Mouse (Mus musculus): ENCODE results near the gene Cmtm2b. TPM values are rescaled to one million over a fixed set of nuclear protein-coding genes. Genes with fewer than 3 reads are reported as not detected.

Cmtm2b gene
- total RNA-seq, 2 experiments from 2014 or later = not detected

DNA sequence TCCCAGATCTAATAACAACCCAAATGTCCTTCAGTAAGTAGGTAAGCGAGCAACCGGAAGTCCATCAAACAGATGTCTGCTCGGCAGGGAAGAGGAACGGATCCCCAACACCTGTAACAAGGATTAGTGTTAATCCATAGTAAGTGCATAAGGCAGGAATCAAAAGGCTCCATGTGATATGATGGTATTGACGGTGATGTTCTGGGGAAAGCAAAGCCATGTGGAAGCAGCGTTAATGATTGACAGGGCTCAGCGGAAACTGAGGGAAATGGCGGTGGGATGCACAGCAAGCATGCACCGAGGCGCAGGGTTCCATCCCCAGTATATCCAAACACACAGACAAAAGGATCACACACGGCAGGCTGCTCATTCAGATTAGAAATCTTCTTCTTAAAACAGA lies 52.2 kb downstream of the Cmtm2b start:
- no peak for DNase-seq (ENCODE audit: low spot score in 2 of 2)
- intact Hi-C loops (cut with DNase I) = no loop called here

DNA sequence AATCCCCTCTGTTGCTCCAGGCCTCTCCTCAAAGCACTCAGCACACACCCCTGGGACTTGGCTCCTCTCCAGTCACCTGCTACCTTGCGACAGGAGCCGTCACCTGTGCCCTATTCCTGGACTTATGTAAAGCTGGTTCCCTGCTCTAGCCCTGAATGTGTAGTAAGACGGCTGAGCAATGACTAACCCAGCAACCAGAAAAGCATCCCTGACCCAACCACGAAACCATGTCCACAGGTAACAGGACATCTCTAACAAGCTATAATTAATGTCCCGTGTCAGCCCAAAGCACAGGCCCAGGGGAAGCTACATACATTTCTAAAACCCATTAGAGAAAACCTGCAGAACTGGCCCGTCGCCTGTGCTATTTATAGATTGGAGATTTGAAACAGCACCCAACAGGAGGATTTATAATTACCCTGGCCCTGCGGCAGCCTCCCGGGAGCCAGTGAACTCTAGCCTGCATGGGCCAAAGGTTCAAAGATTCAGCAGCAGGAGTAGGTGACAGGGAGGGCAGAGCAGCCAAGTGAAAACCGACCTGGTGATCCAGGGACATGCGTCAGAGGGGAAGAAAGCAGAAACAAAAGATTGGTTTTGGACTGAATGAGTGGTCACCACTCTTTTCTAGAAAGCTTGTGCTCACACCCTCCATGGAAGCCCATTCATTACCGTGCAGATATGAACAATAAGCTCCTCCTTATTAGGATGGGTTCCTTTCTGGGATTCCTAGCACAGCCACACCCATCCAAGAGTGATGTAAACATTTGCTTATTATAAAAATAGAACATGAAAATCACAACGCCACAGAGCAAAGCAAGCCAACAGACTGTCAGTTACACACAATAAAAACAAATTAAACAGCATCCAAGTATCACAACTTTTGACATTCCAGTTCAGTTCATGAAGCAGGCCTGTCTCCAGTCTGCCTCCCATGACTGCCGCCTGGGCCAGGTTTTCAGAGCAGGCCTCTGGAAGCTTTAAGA lies 53.1 kb downstream of the Cmtm2b start:
- intact Hi-C loops (cut with DNase I) = no loop called here
- DNase-seq (ENCODE audit: low spot score in 2 of 2) = no peak

DNA sequence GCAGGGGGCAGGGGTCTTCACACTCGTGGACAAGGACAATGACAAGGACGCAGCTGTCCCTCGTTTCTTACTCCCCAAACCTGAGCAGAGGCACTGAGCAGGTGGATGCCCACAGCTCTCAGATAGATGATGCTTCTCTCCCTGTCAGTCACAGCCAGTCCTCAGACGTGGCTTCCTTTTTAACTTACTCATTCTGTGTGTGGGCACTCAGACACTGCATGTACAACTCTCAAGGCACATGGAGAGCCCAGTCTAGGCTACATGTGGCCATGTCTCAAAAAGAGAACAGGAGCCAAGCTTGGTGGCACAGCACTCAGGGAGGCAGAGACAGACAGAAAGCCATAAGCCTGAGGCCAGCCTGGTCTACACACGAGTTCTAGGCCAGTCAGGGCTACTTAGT lies 53.9 kb downstream of the Cmtm2b start:
- intact Hi-C loops (cut with DNase I) = no loop called here

DNA sequence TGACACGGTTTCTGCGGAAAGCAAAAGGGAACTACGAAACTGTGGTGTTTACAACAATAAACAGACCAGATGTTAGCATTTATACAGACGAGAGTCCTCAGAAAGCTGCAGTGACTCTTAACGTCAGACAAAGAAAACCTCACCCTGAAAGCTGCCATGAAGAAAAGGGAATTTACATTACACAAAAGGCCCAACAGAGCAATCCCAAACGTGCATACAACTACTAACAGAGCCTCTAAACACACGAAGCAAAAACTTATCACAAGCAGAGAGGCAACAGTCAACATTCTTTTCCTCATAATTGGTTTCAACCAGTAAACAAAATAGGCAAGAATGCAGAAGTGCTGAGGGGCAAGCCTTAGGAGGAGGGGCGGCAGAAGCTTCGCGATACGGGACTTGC lies 54.6 kb downstream of the Cmtm2b start:
- DNase-seq (ENCODE audit: low spot score in 2 of 2) = no peak
- intact Hi-C loops (cut with DNase I) = no loop called here

More for the DNA sequence above, 53.9 kb downstream of the Cmtm2b start:
- DNase-seq (ENCODE audit: low spot score in 2 of 2) = peak in 1 of 2 experiments; percentile 41

DNA sequence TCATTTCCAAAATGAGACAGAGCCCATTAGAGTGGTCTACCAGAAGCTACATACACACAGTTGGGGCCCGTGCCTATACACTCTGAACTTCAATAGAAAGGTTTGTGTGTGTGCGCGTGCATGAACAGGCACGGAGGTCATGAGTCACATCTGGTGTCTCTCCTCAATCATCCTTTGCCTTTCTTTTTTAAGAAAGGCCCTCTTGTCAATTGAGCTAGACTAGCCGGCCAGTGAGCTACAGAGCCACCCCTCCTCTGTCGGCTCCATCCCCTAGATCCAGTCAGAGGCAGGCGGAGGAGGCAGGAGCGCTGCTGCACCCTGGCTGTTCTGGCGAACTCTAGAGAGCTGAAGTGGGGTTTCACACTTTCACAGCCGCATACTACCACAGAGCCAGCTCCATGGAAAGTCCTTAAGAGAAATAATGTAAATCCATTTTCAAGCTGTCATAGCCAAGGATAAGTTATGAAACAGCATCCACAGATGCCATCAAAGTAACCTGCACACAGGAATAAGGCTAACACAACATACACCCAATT lies 57.3 kb downstream of the Cmtm2b start:
- intact Hi-C loops (cut with DNase I) = no loop called here
- DNase-seq (ENCODE audit: low spot score in 2 of 2) = no peak

DNA sequence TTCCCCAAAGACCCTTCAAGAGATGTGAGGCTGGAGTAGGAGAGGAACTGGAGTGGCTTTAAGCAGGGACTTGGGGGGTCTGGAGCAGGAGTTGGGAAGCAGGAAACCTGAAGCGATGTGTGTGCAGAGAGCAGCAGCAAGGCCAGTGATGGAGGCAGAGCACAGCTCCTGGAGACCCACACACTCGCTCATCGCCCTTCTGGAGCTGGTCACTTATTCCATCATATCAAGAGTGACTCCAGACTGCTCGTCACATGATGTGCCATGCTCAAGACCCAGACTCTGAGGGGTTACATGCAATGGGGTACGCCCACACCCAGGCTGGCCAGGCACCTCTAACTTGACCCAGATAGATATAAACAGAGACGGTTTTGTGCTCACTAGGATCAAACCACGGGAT lies 58.2 kb downstream of the Cmtm2b start:
- DNase-seq (ENCODE audit: low spot score in 2 of 2) = no peak
- intact Hi-C loops (cut with DNase I) = no loop called here

Other genes starting within 250 kb of the Cmtm2b start
- 10 to 100 TPM; 16.4 to 17.4 TPM for gene Cdh5, start 220.6 kb upstream of the Cmtm2b start, total RNA-seq (2021)
- gene Bean1, start 151.8 kb upstream of the Cmtm2b start, total RNA-seq (2021) = 10 to 100 TPM; 13.8 to 15.4 TPM
- gene Tk2, start 73.7 kb upstream of the Cmtm2b start, total RNA-seq (2021) = 10 to 100 TPM; 37.3 to 39.9 TPM
- gene Cklf, start 71.4 kb upstream of the Cmtm2b start, total RNA-seq (2021) = 1 to 10 TPM; 8.7 to 8.9 TPM
- gene Cmtm2a, start 29.0 kb upstream of the Cmtm2b start, total RNA-seq (2021) = not detected
- not detected for gene Gm45711, start 12.1 kb upstream of the Cmtm2b start, total RNA-seq (2021)
- gene Cmtm1, start 12.1 kb upstream of the Cmtm2b start, total RNA-seq (2021) = not detected
- not detected for gene Gm11020, start 663 bp upstream of the Cmtm2b start, total RNA-seq (2021)
- gene Cmtm3, start 17.2 kb downstream of the Cmtm2b start, total RNA-seq (2021) = 10 to 100 TPM; 12.2 to 21.8 TPM
- gene Cmtm4, start 73.6 kb downstream of the Cmtm2b start, total RNA-seq (2021) = 10 to 100 TPM; 71.3 to 72.9 TPM
- gene Dync1li2, start 120.8 kb downstream of the Cmtm2b start, total RNA-seq (2021) = 100 to 1,000 TPM; 254 to 257 TPM
- 1 to 10 TPM; 1.0 to 1.6 TPM for gene Terb1, start 187.7 kb downstream of the Cmtm2b start, total RNA-seq (2021)
- gene Nae1, start 212.4 kb downstream of the Cmtm2b start, total RNA-seq (2021) = 10 to 100 TPM; 50.1 to 52.2 TPM
- gene Car7, start 212.5 kb downstream of the Cmtm2b start, total RNA-seq (2021) = 10 to 100 TPM; 28.9 to 36.4 TPM

Data from left cerebral cortex, postnatal 14 days (tissue).